Mouse (Mus musculus): ENCODE results near the gene Sdcbp2.

DNA sequence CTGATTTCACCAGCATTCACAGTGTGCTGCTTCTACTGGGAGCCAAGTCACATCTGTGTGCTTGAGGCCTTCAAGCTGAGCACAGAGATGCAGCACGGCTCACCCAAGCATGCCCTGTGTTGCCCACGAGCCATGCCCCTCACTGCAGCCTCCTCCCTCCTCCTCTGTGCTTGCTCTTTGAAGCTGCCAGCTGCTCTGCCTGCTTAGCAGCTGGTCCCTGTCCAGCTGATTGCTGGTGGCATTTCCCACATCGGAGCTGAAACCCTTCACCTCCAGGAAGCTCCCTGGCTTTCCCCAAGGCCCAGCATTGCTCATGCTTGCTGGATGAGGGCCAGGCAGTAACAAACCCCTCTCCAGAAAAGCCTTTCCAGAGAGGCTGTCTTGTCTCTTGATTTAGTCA is 37.6 kb downstream of the Sdcbp2 start:
- TF ChIP-seq POLR2A (IDR thresholded peaks at IDR 0.05; ENCODE audit: low read depth, low read length): no peak
- TF ChIP-seq CTCF (conservative IDR thresholded peaks at IDR 0.05; ENCODE audit: insufficient read depth, insufficient read length, low read depth, low read length): no peak
